In the genomic region with DNA sequence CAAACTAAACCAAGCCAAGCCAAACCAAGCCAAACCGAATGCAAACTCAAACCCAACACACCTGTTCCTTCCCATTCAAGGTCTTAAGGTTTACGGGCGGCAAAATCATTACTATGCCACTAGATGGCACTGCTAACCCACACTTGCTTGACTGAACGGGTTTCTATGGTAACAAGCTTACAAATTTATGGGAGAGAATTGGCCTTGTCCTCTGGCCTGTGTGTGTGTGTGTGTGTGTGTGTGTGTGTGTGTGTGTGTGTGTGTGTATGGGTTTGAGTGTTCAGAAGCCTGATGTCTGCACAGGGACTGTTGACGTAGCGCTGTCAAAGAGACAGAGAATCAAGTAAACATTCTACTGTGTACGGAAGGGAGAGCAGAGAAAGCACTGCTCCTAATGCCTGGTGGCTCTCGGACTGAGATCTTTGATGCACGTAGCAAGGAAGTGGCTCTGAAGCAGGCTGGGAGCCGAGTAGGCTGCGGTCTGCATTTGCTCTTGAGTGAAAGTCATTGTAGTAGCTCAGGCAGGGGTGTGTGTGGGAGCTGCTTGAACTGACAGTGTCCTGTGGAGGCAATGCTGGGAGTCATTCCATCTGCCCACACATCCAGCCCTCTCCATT, we compare ENCODE assay signal across 8 mouse cellular contexts.
A peak's percentile ranks its signal among the peaks of the same experiment; 100 is the strongest.
DNase-seq lines count a peak whose midpoint lies in the region; ATAC-seq and TF ChIP-seq lines count a peak whose summit lies in the region.

No protein-coding gene starts in this region.

- TF ChIP-seq CTCF in lung, embryonic 14.5 days (IDR thresholded peaks at IDR 0.05; ENCODE audit: low read depth): peak; percentile 88
- TF ChIP-seq CTCF in olfactory bulb, adult 2 months (IDR thresholded peaks at IDR 0.05; ENCODE audit: insufficient read depth, low read depth, low read length): 0 out of 2 replicates have a peak, but pooled peaks have one; percentile 11

- peak; percentile 76 for ATAC-seq in forebrain, embryonic 13.5 days
- ATAC-seq in lung, embryonic 14.5 days (ENCODE audit: insufficient read depth): peak; percentile 81

- WGBS in forebrain, embryonic 13.5 days: 4% methylated on average over 11 of the region's 11 CpGs
- 13% methylated on average over 11 of the region's 11 CpGs for WGBS in hindbrain, embryonic 10.5 days
- 3% methylated on average over 11 of the region's 11 CpGs for WGBS in lung, embryonic 14.5 days
- whole genome bisulfite sequencing in olfactory bulb, adult 2 months: 3% methylated on average over 11 of the region's 11 CpGs

- TF ChIP-seq POLR2A in olfactory bulb, adult 2 months (IDR thresholded peaks at IDR 0.05; ENCODE audit: insufficient read depth, low read depth, low read length): no peak

- no peak overlapping the region for H3K9ac ChIP-seq in ES-E14 (ENCODE audit: insufficient read depth, low read depth, low read length, poor library complexity, severe bottlenecking)
- peak overlapping the region; percentile 51 for H3K9ac ChIP-seq in forebrain, embryonic 13.5 days
- H3K9ac ChIP-seq in lung, embryonic 14.5 days: no peak overlapping the region

- peak overlapping the region; percentile 57 for H3K4me2 ChIP-seq in forebrain, embryonic 13.5 days
- H3K4me2 ChIP-seq in lung, embryonic 14.5 days: peak overlapping the region; percentile 62

- no peaks in the 10 kb centered on the region; a peak in 1 of 4 replicates for H3K4me1 ChIP-seq in ES-E14 (ENCODE audit: control insufficient read depth in 2 of 2, insufficient read depth in 2 of 2, low read length in 2 of 2, poor library complexity in 1 of 2)
- H3K4me1 ChIP-seq in forebrain, embryonic 13.5 days: peaks cover 9% of the 10 kb centered on the region
- H3K4me1 ChIP-seq in hindbrain, embryonic 10.5 days (replicated peaks): peaks cover 14% of the 10 kb centered on the region
- no peaks in the 10 kb centered on the region for H3K4me1 ChIP-seq in lung, embryonic 14.5 days (ENCODE audit: insufficient read depth)
- peaks cover 6% of the 10 kb centered on the region for H3K4me1 ChIP-seq in olfactory bulb, adult 2 months (ENCODE audit: control insufficient read depth, insufficient read depth, low read length)

- no peaks in the 10 kb centered on the region for H3K27me3 ChIP-seq in forebrain, embryonic 13.5 days
- no peaks in the 10 kb centered on the region for H3K27me3 ChIP-seq in hindbrain, embryonic 10.5 days (ENCODE audit: insufficient read depth, poor library complexity, severe bottlenecking)
- H3K27me3 ChIP-seq in lung, embryonic 14.5 days (ENCODE audit: insufficient read depth, low read length): no peaks in the 10 kb centered on the region

- peak; percentile 59 for DNase-seq in ES-E14 (ENCODE audit: low read depth, low spot score)
- DNase-seq in c-Kit-positive CD71-positive TER-119-negative erythroid progenitor cells, embryonic 14.5 days (ENCODE audit: low read depth): peak; percentile 43
- peak; percentile 79 for DNase-seq in hindbrain, embryonic 10.5 days (ENCODE audit: low spot score)
- DNase-seq in layer of hippocampus, adult 8-10 months (ENCODE audit: low spot score in 2 of 2): peak; percentile 56 to 63
- DNase-seq in lung, embryonic 14.5 days: peak; percentile 90
- DNase-seq in thymus, postnatal 14 days: peak; percentile 70

- no peaks in the 10 kb centered on the region for H3K9me3 ChIP-seq in ES-E14 (ENCODE audit: control insufficient read depth, insufficient read depth, low read depth, low read length)
- no peaks in the 10 kb centered on the region for H3K9me3 ChIP-seq in forebrain, embryonic 13.5 days (replicated peaks)
- no peaks in the 10 kb centered on the region for H3K9me3 ChIP-seq in hindbrain, embryonic 10.5 days
- H3K9me3 ChIP-seq in lung, embryonic 14.5 days (ENCODE audit: low read depth, low read length): no peaks in the 10 kb centered on the region

- no peaks in the 10 kb centered on the region for H3K36me3 ChIP-seq in ES-E14 (ENCODE audit: control insufficient read depth, insufficient read depth, low read length, poor library complexity, severe bottlenecking)
- H3K36me3 ChIP-seq in forebrain, embryonic 13.5 days (ENCODE audit: poor library complexity, severe bottlenecking): no peaks in the 10 kb centered on the region
- H3K36me3 ChIP-seq in hindbrain, embryonic 10.5 days: no peaks in the 10 kb centered on the region
- no peaks in the 10 kb centered on the region for H3K36me3 ChIP-seq in lung, embryonic 14.5 days (ENCODE audit: insufficient read depth)

- H3K4me3 ChIP-seq in ES-E14 (ENCODE audit: insufficient read depth in 1 of 2, low read depth in 1 of 2, low read length in 2 of 2, poor library complexity in 1 of 2, severe bottlenecking in 1 of 2): no peak overlapping the region
- peak overlapping the region; percentile 33 for H3K4me3 ChIP-seq in forebrain, embryonic 13.5 days
- peak overlapping the region; percentile 46 for H3K4me3 ChIP-seq in hindbrain, embryonic 10.5 days
- H3K4me3 ChIP-seq in lung, embryonic 14.5 days (ENCODE audit: low read depth, low read length): peak overlapping the region; percentile 14; the same call in 1 of the 2 replicates
- H3K4me3 ChIP-seq in olfactory bulb, adult 2 months (ENCODE audit: insufficient read depth, low read depth, low read length): peak overlapping the region; percentile 32; the same call in 1 of the 2 replicates

- H3K27ac ChIP-seq in ES-E14 (ENCODE audit: insufficient read depth, low read depth, low read length, poor library complexity, severe bottlenecking): no peak overlapping the region
- no peak overlapping the region; the same call in 1 of the 2 replicates for H3K27ac ChIP-seq in forebrain, embryonic 13.5 days
- peak overlapping the region; percentile 74 for H3K27ac ChIP-seq in hindbrain, embryonic 10.5 days
- no peak overlapping the region for H3K27ac ChIP-seq in lung, embryonic 14.5 days (ENCODE audit: low read depth)
- no peak overlapping the region for H3K27ac ChIP-seq in olfactory bulb, adult 2 months (ENCODE audit: insufficient read depth, low read depth, low read length)

- in situ Hi-C loops in ES-E14 (cut with MboI; ENCODE audit: low sequenced_read_pairs in 2 of 2, unreplicated experiment in 2 of 2): loop anchor here (25.0 kb wide), 2 partner anchors 452 to 1027 kb away; no protein-coding TSS in a partner anchor

TF ChIP-seq in ES-E14, 5 proteins besides CTCF, POLR2A, EP300 and RAD21:
- TF ChIP-seq MAFK (IDR thresholded peaks at IDR 0.05; ENCODE audit: insufficient read depth, low read depth, low read length) (no peak), ZNF384 (IDR thresholded peaks at IDR 0.05; ENCODE audit: low read depth, low read length) (no peak), CHD2 (IDR thresholded peaks at IDR 0.05; ENCODE audit: low read depth, low read length) (no peak), HCFC1 (IDR thresholded peaks at IDR 0.05; ENCODE audit: borderline replicate concordance, insufficient read depth, low read length) (no peak), ZC3H11A (IDR thresholded peaks at IDR 0.05; ENCODE audit: borderline replicate concordance, low read depth, low read length) (peak; percentile 79; the same call in 1 of the 2 replicates)

Comparison
In these comparisons a context has a peak if more than half of its experiments do, and no peak if none do; other contexts are left out.
1. H3K4me3 ChIP-seq: peak in forebrain, embryonic 13.5 days (single experiment), hindbrain, embryonic 10.5 days (single experiment), lung, embryonic 14.5 days (single experiment) and olfactory bulb, adult 2 months (single experiment); none in ES-E14 (0 of 2).
2. Peak in every context shown above with its lines, with median percentiles within 50 percentile points of each other: DNase-seq.